Mouse (Mus musculus) 416B (cell line): ENCODE results near the gene Fam83c.

Experiments used
- DNase-seq: peaks from one replicate; pipeline ENCODE4 v3.0.0; 2011; ENCODE audit warnings: low read depth

The Fam83c gene

DNA sequence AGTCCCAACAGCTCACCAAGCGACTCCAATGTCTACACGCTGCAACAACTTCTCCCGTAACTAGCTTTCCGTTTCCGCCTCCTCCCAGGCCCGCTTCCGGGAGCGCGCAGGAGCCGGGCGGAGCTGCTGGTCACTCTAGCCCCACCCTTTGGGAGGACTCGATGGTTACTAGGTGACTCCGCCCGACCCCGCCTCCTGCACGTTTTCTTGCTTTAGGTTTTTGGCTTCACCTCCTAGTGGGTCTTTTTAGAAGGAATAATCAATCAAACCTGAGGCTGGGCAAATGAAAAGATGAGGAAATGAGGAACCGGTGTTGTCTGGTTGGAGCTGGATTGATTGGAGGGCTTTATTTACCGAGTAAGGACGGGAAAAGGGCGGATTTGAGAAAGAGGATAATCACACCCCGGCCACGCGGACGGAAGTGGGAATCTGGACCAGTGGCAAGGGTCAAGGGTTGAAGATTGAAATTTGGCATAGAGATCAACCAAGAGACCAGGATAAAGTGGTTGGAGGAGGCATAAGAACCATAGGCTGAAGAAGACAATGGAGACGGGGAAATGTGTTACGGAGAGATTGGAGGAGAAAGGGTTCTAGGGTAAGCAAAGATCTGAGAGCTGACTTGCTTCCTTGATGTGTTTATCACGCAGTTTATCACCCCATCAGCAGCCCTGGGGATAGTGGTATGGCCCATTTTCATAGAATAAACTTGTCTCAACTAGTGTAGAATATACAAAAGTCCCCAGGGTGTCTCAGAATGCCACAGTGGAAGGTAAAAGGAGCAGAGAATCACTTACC lies 7.8 kb downstream of the Fam83c start, which contains the start of gene Eif6:
TSS of gene Eif6 (minus strand) at position 296 of the 795 bp plus-strand sequence.
- peak; percentile 95 for DNase-seq

DNA sequence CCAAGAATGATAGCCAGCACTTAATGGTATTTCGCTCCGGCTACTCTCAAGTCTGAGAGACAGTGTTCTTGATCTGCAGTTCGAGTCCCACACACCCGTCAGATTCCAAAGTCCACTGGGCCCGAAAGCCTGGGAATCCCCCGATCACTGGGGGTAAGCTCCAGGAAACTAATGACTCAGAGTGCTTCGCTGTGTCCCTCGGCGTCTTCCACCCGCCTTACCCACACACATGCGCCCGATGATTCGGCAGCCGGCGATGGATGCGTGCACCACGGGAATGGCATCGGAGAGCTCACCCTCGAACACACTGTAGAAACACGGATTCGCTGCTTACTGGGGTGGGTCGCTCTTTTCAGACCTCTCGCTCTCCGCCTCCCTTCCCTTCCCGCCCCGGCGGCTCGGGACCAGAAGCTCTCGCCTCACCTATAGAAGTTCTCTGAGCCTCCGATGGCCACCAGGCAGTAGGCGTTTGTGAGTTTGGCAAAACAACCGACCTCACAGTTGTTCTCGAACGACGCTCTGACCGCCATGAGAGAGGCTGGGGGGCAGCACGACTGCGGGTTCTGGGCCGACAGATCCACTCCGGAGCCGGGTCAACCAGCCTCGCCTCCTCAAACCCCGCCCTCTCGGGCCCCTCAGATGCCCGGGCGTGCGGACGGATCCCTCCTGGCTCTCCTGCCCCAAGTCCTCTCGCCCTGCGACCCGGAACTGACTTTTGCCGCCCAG lies 8.6 kb downstream of the Fam83c start:
- DNase-seq = peak; percentile 57

DNA sequence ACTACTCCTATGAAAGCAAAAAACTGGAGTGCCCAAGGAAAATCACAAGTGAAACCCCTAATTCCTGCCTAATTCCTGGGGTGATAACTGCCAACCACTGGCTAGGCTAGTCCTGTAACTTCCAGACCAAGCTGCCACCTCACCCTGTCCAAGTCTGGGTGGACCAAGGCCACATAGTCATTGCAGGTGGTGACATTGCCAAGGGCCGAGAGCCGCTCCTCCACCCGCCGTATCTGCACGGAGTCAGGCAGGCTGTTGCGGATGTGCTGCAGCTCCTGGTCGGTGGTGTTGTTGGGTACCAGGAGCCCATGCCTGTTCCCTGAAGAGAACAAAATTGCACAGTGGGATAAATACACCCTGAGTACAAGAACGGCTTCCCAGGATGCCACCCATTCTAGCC lies 10.9 kb downstream of the Fam83c start:
- DNase-seq = no peak

DNA sequence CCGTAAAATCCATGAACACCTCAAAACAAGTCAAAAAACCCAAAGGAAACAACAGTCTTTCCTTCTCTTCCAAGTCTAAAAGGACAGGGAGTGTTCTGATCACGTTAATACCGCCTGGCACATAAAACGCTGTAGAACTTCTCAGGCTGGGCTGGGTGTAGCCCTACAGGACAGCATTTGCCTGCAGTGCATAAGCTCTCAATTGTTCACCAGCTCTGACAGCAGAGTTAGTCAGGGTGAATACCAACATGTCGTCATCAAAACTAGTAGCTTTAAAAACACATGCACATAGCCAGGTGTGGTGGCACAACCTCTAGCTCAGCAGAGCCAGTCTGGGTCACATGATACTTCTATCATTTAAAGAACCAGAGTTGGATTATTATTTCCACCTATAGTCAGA lies 13.9 kb downstream of the Fam83c start:
- DNase-seq = no peak

DNA sequence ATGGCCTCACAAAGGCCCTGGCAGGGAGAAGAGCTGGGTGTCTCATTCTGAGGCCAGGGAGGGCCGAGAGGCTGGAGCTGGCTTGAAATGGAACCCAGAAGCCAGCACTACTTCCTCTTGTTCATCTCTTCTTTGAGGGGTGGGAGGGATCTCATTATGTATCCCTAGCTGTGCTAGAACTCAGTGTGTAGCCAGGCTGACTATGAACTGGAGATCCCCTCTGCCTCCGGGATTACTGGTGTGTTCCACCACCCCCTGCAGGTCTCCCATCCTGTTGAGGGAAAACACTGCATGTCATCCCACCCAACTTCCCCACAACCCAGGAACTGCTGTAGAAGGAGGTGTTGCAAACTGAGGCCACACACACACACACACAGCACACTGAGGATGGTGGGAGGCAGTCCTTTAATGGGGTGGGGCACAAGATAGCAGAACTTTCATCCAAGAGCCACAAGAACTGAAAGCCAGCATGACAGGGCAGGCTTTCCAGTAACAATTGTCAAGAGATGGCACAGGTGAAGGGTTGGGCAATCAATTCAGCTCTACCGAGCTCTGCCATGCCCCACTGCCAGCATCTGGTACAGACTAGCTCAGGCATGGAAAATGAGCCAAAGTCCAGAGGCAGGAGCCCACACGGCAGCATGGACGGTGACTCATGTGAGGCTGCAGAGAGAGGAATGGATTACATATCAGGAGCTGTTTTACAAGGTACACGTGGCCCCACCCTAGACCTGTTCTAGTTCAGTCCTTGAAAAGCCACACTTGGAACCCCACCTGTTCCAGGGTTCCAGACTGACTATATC lies 15.0 kb downstream of the Fam83c start:
- DNase-seq = peak; percentile 42

DNA sequence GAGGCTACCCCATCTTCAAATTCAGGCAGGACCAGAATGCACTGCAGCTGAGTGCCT lies 15.4 kb downstream of the Fam83c start, which contains the start of gene BC029722:
TSS of gene BC029722 (minus strand) at position 35 of the 57 bp plus-strand sequence.
- no peak for DNase-seq

DNA sequence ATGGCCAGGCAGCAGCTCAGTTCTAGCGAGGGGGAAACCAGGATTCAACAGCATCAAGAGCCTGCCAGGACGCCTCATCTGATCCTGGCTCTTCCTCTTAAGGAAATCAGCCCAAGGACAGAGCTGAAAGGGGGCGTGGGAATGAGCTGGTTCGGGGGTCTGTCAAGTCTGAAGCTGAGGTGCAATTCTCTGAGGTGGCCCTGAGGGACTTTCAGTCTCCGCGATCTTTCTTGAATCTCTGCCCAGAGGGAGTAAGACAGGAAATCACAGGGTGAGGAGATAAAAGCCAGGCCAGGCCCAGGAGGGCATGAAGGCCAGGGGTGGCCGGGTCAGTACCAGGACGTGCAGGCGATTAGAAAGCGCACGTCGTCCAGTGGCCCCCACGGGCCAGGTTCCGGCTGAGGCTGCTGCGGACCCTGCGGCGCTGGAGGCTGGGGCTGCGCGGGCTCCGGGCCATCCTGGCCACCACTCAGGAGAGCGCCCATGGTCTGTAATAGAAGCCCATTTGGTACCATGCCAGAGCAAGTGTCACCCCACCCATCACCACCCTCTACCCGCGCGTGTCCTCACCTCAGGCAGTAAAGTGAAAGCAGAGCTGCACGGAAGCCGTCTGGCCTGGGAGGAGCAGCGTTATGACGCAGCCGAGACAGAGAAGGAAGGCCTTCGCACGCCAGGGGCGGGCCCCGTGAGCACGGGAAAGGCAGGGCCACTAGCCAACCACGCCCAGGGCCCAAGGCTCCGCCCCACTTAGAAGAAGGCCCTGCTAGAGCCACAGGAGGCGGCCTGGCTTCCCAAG lies 15.9 kb downstream of the Fam83c start:
- peak; percentile 95 for DNase-seq

DNA sequence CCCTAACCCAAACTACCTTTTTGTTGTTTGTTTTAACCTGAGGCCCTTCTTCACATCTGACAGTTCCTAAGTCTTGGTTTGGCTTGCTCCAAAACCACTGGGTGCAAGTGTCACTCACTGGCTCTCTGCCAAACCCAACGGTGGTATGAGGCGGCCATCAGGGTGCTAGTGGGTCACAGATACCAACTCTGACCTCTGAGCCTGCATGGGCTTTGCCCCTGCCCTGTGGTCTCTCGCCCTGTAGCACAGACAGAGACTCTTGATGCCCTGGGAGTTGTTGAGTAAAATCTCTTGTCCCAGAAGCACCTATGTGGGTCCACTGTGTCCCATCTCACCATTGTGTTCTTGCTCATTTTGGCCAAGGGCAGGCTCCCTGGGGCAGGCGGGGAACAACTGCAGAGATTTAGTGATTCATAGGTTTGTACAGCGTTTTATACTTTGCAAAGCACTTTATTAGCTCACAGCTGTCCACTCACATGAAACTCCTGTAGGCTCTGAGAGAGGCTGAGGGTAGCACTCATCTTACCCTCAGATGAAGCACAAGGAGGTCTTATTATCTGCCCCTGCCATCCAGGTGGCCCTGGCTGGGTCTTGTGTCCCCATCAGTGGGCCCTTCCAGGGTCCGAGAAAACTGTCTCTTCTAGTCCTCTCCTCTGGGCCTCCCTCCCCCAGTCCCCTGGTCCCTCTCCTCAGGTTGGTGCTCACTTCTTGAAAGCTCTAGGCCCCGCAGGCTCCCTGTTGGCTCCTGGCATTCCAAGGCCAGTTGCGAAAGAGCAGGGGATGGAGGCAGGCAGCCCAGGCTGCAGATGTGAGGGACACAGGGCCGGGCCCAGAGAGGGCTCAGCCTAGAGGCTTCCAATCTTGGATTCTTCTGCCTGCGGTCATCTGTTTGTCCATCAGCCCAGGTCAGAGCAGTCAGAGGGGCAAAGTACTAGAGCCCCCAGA lies 17.1 kb downstream of the Fam83c start:
- peak; percentile 36 for DNase-seq

DNA sequence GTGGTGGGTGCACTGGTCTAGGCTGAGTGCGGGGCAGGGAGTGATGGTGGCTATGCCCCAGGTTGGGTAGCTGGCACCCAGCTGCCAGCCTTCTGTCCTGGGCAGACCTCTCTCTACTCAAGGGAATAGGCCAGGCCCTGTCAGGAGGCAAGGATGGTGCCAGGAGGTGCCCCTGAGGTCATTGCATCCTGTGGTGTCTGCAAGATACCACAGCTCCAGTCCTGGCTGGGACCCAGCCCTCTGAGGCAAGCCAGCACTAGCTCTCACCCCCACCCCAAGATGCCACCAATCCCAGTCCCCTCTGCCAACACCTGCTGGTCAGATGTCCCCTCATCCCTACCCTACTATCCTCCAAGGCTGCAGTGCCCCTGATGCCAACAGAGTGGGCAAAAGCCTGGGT lies 18.5 kb downstream of the Fam83c start:
- peak; percentile 34 for DNase-seq

DNA sequence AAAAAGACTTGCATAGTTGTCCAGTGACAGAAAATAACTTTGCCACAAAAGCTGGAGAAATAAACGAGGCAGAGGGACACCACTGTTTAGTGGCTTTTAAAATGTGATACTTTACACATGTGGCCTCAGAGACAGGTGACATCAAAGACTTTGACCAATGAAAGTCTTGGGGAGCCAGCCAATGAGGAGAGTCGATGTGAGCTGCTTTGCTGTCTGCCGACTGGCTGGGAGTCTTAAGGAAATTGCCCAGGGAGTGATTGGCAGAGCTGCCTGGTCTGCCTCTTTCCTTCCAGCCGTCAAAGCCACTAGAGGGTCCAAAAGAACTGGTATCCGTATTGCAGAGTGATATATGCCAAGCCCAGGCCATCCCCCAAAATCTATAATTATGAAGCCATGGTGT lies 19.8 kb downstream of the Fam83c start:
- DNase-seq = peak; percentile 48

DNA sequence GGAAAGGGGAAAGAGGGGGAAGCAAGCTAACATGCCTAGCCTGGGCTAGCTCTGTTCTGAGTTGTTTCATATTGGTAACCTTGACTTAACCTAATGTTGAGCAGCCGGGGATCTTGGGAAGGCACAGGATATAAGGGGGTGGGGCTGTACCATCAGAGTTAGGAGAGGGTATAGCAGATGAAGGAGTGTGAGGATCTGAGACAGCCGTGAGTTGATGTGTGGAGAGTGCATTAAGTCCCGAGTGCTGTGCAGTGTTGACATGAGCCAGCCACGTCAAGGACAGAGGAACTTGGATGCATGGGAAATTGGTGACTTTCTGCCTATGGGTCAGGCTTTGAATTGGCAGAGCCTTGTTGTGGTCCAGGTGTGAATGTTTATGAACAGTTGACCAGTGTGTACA lies 22.0 kb downstream of the Fam83c start:
- DNase-seq = no peak

DNA sequence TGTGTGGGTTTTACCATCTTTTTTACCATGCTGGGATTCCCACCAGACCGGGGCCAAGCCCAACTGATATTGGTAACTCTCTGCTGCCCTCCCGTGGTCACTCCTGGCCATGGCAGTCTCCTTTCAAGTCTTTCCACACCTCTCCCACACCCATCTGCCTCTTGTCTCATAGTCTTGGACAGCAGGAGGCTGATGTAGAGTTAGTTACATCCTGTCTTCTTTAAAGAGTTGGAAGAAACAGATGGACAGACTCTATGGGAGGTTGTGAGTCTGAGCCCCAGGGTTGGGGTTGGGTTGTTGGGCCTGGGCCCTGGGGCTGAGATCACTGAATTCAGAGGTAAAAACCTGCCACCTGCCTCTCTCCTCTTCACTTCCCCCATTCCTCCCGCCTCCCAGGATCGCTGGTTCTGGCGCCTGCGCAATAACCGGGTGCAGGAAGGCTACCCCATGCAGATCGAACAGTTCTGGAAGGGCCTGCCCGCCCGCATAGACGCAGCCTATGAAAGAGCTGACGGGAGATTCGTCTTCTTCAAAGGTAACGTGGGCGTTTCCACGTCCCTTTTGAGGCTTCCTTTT lies 22.7 kb downstream of the Fam83c start:
- DNase-seq = peak; percentile 77

DNA sequence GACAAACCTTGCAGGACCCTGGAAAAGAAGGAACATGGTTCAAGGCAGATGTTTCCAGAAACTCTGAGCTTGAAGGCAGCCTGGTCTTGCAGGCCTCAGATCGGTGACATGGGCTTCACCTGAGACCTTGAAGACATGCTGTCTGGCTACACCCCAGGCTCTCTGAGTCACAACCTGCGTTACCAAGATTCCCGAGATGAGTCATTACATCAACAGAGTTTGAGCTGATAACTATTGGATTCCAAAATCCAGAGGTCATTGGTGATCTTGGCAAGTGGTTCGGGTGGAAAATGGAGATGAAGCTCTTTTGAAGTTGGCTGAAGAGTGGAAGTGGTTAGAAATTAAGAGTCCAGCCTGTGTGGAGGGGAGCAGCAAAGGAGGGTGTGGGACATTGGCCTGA lies 25.0 kb downstream of the Fam83c start:
- peak; percentile 34 for DNase-seq

DNA sequence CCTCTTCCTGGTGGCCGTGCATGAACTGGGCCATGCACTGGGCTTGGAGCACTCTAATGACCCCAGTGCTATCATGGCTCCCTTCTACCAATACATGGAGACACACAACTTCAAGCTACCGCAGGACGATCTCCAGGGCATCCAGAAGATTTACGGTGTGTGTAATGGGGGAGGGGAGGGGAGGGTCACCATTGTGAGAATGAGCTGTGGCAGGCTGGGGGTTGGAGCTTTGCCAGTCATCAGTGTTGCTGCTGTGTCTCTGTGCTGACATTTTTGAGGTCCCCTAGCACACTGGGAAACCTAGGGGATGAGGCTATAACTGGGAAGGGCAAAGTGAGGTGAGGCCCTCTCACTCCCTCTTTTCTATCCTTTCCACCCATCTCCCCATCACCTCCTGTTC lies 27.2 kb downstream of the Fam83c start:
- DNase-seq = no peak

DNA sequence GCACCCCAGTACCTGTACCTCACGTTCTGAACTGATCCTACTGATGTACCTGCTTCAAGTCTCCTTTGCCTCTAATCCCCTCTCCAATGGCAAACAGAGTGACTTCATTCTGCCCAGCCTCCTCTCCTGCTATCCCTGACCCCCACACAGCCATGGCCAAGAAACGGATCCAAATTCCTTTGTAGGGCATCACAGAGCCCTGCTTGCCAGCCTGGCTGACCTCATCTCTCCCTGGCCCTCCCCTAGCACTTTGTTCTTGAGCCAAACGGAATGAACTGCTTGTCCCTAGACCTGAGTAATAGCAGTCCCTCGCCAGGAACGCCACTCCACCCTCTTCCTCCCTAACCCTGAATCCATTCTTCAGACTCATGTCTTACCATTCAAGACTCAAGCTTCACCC lies 28.1 kb downstream of the Fam83c start:
- DNase-seq = no peak

DNA sequence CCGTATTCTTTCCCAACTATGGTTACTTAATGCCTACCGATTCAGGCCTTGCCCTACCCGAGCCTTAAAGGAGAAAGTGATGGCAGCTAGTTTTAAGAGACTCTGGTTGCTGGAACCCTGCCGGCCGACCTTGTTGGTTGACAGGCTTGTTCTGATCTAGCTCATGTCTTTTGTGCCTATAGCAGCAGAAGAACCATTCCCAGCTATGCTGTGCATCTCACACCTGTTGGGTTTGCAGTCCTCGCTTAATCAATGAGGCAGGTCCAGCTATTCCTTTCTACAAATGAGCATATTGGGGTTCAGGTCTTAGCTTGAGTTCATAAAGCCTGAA lies 28.8 kb downstream of the Fam83c start:
- DNase-seq = no peak

DNA sequence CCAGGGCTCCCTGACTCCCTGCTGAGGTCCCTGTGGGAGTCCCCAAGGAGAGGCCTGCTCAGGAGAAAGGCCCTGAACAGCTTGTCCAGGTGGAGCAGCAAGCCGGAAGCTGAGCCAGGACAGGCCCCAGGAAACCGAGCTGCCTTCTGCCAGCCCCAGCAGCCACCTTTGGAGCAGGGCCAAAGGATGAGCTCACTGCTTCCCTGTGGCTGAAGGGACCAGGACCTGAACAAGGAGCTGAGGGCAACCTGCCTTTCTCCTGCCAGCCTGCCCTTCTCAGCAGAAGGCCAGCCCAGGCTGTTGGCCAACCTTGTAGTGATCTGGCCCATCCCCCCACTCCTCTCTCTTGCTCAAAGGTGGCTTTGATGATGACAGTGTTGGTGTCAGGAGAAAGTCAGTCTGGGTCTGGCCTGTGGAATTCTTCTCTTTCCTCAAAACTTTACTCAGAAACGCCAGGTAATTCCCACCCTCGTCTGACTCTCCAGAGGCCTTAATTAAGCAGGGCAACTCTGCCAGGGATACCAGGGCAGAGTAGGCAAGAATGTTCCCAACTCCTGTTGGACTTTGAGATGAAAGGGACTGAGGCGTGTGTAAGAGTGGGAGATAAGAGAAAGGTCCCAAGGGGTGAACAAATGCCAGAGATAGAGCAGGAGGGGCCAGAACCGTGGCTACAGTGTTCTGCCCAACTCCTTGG lies 29.3 kb downstream of the Fam83c start:
- peak; percentile 35 for DNase-seq

DNA sequence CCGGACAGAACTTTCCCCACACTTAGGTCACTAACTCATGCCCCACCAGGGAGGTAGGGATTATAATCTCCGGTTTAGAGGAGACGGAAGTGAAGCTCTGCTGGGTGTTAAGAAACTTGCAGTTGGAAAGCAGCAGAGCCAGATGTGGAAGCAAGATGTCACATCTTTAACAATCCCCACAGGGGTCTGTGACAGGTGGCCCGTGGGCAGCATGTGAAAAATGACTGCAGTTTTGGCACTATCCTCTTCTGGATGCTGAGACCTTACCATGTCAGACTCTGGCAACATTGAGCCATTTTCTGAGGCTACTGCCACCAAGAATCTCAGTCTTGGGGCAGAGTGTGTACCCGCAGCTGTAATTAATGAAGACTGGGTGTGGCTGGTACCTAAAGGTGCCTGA lies 30.6 kb downstream of the Fam83c start:
- no peak for DNase-seq

DNA sequence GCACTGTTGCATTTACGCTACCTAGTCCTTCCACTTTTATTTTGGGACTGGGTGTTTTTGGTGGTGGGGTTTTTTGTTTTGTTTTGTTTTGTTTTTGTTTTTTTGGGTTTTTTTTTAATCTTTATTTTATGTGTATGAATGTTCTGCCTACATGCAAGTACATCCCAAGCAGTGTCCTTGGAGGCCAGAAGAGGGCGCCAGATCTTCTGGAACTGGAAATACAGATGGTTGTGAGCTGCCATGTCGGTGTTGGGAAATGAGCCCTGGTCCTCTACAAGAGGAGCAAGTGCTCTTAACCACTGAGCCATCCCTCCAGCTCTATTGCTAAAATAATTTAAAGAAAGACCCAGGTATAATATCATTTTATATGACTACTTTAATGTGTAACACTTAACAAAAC lies 31.9 kb downstream of the Fam83c start:
- DNase-seq = peak; percentile 74

DNA sequence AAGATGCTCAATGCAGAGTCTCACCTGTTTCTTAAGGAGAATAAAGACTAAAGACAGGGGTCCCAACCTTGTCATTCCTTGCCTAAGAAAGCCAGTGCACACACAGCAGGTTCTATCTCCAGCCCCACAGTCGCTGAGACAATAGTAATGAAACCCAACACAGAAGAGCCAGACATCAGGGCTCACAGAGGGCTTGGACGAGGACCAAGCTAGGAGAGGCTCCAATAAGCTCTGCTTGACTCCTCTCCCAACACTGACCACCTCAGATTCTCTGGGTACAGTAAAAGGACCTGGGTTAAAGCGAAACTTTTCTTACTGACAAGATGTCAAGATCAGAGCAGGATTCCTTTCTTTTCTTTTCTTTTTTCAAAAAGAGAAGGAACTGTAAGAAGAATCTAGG lies 36.0 kb downstream of the Fam83c start:
- DNase-seq = no peak
